Mouse (Mus musculus) c-Kit-positive CD71-positive TER-119-positive erythroid progenitor cells, embryonic 14.5 days (primary cell): Measurements from ENCODE around the gene Hmg20b.
A peak's percentile ranks its signal among the peaks of the same experiment; 100 is the strongest.

Experiments used
- DNase-seq: peaks from one replicate; pipeline ENCODE4 v3.0.0-alpha.2; 2013; ENCODE audit warnings: low spot score

Hmg20b gene

GRCm38 (mm10) chr10:81326858-81327257 is 23.4 kb downstream of the Hmg20b start:
- DNase-seq: no peak

- no peak for DNase-seq
These were observed 24.5 kb downstream of the Hmg20b start for GRCm38 (mm10) chr10:81325781-81326180.

- DNase-seq: no peak
These were observed 25.1 kb downstream of the Hmg20b start for GRCm38 (mm10) chr10:81325176-81325575.

- no peak for DNase-seq
These were observed 26.3 kb downstream of the Hmg20b start for GRCm38 (mm10) chr10:81323791-81324530.

- DNase-seq: no peak
These were observed 27.0 kb downstream of the Hmg20b start for GRCm38 (mm10) chr10:81323141-81323775.

- DNase-seq: no peak
These were observed 27.8 kb downstream of the Hmg20b start for GRCm38 (mm10) chr10:81322444-81322843.

- peak; percentile 43 for DNase-seq
These were observed 28.8 kb downstream of the Hmg20b start for GRCm38 (mm10) chr10:81321436-81321835.

GRCm38 (mm10) chr10:81320550-81321347 is 29.5 kb downstream of the Hmg20b start, which contains the start of gene Cactin:
Cactin (plus strand) TSS chr10:81321103.
- peak; percentile 100 for DNase-seq

GRCm38 (mm10) chr10:81319741-81320549 is 30.3 kb downstream of the Hmg20b start:
- DNase-seq: peak; percentile 96

- DNase-seq: no peak
These were observed 31.0 kb downstream of the Hmg20b start for GRCm38 (mm10) chr10:81319330-81319699.

GRCm38 (mm10) chr10:81318589-81319329 is 31.5 kb downstream of the Hmg20b start:
- DNase-seq: no peak

GRCm38 (mm10) chr10:81317273-81317672 is 33.0 kb downstream of the Hmg20b start:
- peak; percentile 56 for DNase-seq

GRCm38 (mm10) chr10:81316338-81317060 is 33.8 kb downstream of the Hmg20b start:
- no peak for DNase-seq

GRCm38 (mm10) chr10:81315587-81315986 is 34.7 kb downstream of the Hmg20b start:
- no peak for DNase-seq

GRCm38 (mm10) chr10:81314201-81314600 is 36.1 kb downstream of the Hmg20b start:
- no peak for DNase-seq

GRCm38 (mm10) chr10:81313581-81313980 is 36.7 kb downstream of the Hmg20b start:
- no peak for DNase-seq

GRCm38 (mm10) chr10:81309571-81309970 is 40.7 kb downstream of the Hmg20b start:
- no peak for DNase-seq

- DNase-seq: no peak
These were observed 43.2 kb downstream of the Hmg20b start for GRCm38 (mm10) chr10:81306837-81307682.

- no peak for DNase-seq
These were observed 44.1 kb downstream of the Hmg20b start for GRCm38 (mm10) chr10:81306173-81306668.
